Mouse (Mus musculus): ENCODE measurements around the gene Cyp4f39.

DNA sequence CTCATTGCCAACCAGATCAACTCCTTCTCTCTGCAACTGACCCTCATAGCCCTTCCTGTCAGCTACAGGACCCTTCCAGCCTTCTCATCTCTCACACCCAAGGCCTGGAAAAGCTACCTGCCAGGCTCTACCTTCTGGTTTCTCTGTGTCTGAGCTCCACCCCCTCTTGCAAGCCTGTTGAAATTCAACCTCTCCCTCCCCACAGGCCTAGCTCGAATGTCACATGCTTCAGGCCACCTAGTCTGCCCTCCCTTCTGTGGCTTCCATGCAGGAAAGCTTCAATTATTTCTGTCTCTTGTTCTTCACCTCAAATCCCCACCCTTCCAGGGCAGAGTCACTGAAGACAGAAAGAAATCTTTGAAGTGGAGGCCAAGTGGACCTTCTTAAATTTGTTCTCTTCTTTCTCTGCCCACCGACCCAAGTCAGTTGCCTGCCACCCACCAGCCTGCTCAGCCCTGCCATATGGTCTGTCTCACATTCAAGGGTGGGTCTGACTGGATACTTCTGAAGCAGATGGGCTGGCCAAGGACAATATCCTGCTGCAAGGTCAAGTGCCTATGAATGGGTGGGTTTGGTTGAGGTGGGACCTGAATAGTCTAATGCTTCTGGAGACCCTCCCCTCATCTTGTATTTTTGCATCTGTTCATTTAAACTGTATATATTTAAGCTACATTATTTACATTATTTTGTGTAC lies 1.5 kb upstream of the Cyp4f39 start:
- TF ChIP-seq EP300 (IDR thresholded peaks at IDR 0.05; ENCODE audit: low read depth in 1 of 2, low read length in 2 of 2), result no peak
- no peak for TF ChIP-seq BHLHE40 (IDR thresholded peaks at IDR 0.05; ENCODE audit: borderline replicate concordance, low read depth, low read length)
- no peak for TF ChIP-seq CTCF (IDR thresholded peaks at IDR 0.05 in 2 of 3, conservative IDR thresholded peaks at IDR 0.05 in 1 of 3; ENCODE audit: control insufficient read depth in 1 of 3, insufficient read depth in 1 of 3, low read depth in 2 of 3, low read length in 3 of 3, poor library complexity in 1 of 3, severe bottlenecking in 1 of 3)
- TF ChIP-seq MAX (IDR thresholded peaks at IDR 0.05; ENCODE audit: low read length), result no peak
- TF ChIP-seq ZC3H11A (IDR thresholded peaks at IDR 0.05; ENCODE audit: low read depth, low read length), result no peak
- no peak for TF ChIP-seq RAD21 (IDR thresholded peaks at IDR 0.05; ENCODE audit: low read depth, low read length)
- no peak for TF ChIP-seq HCFC1 (IDR thresholded peaks at IDR 0.05; ENCODE audit: low read depth, low read length)
- TF ChIP-seq POLR2A (IDR thresholded peaks at IDR 0.05; ENCODE audit: control insufficient read depth in 1 of 2, insufficient read depth in 1 of 2, low read depth in 1 of 2, low read length in 2 of 2, poor library complexity in 1 of 2), result no peak
- TF ChIP-seq USF1 (IDR thresholded peaks at IDR 0.05; ENCODE audit: low read depth, low read length), result no peak

Data from MEL (cell line).